Mouse (Mus musculus) forebrain, postnatal 0 days (tissue): ENCODE measurements around the gene Tescl. TPM values are rescaled to one million over a fixed set of nuclear protein-coding genes. Genes with fewer than 3 reads are reported as not detected.
A peak's percentile ranks its signal among the peaks of the same experiment; 100 is the strongest.

Source experiments
- ATAC-seq: fragments of 200-750 bp; cut with Nextera tagmentation; 2 replicates; pipeline ENCODE4 v1.8.0; 2017; ENCODE audit warnings: mild to moderate bottlenecking, moderate library complexity
- DNase-seq: peaks from one replicate; pipeline ENCODE4 v3.0.0-alpha.2; 2015
- H3K27ac ChIP-seq: fragments of 300-500 bp; sonication (generic); 2 replicates; pipeline ENCODE4 v1.5.1; 2014; ENCODE audit warnings: low read depth, mild to moderate bottlenecking, antibody characterized with exemption, low read length, moderate library complexity, mixed read lengths
- H3K27me3 ChIP-seq: fragments of 300-500 bp; sonication (generic); 2 replicates; pipeline ENCODE4 v1.6.1; 2014; ENCODE audit warnings: mild to moderate bottlenecking, low read length, mixed read lengths; ENCODE audit not compliant: insufficient read depth
- H3K36me3 ChIP-seq: fragments of 300-500 bp; sonication (generic); 2 replicates; pipeline ENCODE4 v1.6.1; 2014; ENCODE audit warnings: mild to moderate bottlenecking, moderate library complexity; ENCODE audit not compliant: insufficient read depth
- H3K4me1 ChIP-seq: fragments of 300-500 bp; sonication (generic); 2 replicates; pipeline ENCODE4 v1.6.1; 2014; ENCODE audit warnings: antibody characterized with exemption; ENCODE audit not compliant: insufficient read depth
- H3K4me2 ChIP-seq: fragments of 300-500 bp; sonication (generic); 2 replicates; pipeline ENCODE4 v1.6.1; 2014; ENCODE audit warnings: low read depth, mild to moderate bottlenecking, moderate library complexity
- H3K4me3 ChIP-seq: fragments of 300-500 bp; sonication (generic); 2 replicates; pipeline ENCODE4 v1.5.1; 2014; ENCODE audit warnings: low read depth, low read length, mixed read lengths
- H3K9ac ChIP-seq: fragments of 300-500 bp; sonication (generic); 2 replicates; pipeline ENCODE4 v1.6.1; 2014; ENCODE audit warnings: mild to moderate bottlenecking
- H3K9me3 ChIP-seq: fragments of 300-500 bp; sonication (generic); 2 replicates; pipeline ENCODE4 v1.6.1; 2016; ENCODE audit warnings: low read length
- CTCF ChIP-seq: sonication (generic); IDR thresholded peaks from 2 replicates; pipeline ENCODE4 v1.5.1; 2016; ENCODE audit warnings: antibody characterized with exemption, control low read depth, low read depth
- WGBS: fragments of 180-500 bp; shearing (Covaris S2); extraction: QIAGEN DNeasy Blood & Tissue Kit; methylation state at CpG from one replicate; pipeline ENCODE4 v1.1.7; 2014; 5-methylcytosine and 5-hydroxymethylcytosine counted together
- polyA plus RNA-seq: library from polyadenylated mRNA; unstranded; fragments of >200 nt; fragmentation: Nextera tagmentation; extraction: Ambion mirVana; gene quantifications from 2 replicates; pipeline ENCODE4 v1.2.1, GENCODE M21; 2015
- total RNA-seq: library from RNA; depleted of rRNA; stranded (reverse); fragments of >200 nt; gene quantifications from 2 replicates; pipeline ENCODE4 v1.2.3, GENCODE M21; 2014

Gene Tescl
- total and polyA plus RNA-seq, 2 experiments from 2014 or later: not detected

DNA sequence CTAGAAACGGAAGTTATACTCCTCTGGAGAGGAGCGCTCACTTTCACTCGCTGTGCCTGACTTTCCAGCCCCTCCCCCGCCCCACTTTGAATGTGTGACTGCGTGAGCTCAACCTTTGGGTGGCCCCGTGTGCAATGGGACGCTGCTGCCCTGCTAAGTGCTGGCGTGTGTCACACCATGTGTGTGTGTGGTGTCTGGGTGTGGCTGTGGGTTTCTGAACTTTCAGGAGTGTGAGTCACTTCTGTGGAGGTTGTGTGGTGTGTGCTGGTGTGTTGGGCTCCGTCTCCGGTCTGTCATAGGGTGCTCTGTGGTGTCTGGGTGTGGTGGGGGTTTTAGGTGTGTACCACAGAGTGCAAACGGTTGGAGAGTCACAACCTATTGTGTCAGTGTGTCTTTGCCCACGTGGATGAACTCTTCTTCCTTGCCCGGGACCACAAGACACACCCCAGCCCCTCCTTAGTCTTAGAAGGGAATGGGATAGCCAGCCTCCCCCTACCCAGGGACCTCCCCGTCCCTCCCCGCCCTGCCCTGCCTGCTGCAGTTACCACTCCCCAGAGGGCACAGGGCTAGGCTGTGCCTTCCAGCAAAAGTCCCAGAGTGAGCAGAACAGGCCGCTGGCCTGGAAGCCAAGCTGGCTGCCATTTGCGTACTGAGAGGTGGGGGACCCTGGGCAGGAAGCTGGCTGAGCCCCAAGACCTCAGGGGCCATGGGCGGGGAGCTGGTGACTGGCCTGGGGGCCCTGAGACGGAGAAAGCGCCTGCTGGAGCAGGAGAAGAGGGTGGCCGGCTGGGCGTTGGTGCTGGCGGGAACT lies 36.2 kb upstream of the Tescl start, which contains the start of gene Kcnn4:
Gene Kcnn4, plus strand, starts transcription at position 533 of the 811 bp plus-strand sequence.
- no peak for DNase-seq
- TF ChIP-seq CTCF: no peak
- H3K4me3 ChIP-seq: no peak within 1 kb of the TSS
- H3K27ac ChIP-seq: no peak within 1 kb of the TSS
- 47% methylated on average over 23 of the region's 23 CpGs for WGBS
- no peaks in the 10 kb centered on the region for H3K27me3 ChIP-seq
- no peak for ATAC-seq
- H3K9ac ChIP-seq: no peak within 1 kb of the TSS
- no peaks in the 10 kb centered on the region for H3K36me3 ChIP-seq
- no peaks in the 10 kb centered on the region for H3K9me3 ChIP-seq
- peaks cover 5% of the 10 kb centered on the region; the same call in 1 of the 2 replicates for H3K4me1 ChIP-seq
- H3K4me2 ChIP-seq: no peak within 1 kb of the TSS

DNA sequence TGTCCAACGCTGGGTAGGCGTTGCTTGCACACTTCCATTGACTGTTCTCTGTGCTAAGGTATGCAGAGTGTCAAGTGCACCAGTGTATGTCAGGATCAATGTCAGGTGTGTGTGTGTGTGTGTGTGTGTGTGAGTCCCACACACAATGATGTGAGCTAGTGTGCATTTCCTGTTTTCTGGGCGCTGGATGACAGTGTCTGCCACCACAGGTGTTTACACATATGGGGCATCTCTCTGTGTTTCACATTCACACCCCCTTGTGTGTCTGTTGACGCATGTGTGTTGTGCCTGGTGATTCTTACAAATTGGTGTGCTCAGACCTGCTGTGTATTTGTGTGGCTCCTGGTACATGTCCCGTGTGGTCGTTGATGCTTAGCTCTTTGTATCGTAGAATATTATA lies 35.2 kb upstream of the Tescl start:
- Histone ChIP-seq H3K9me3 (no peaks in the 10 kb centered on the region), H3K4me2 (no peak overlapping the region), H3K9ac (no peak overlapping the region), H3K36me3 (no peaks in the 10 kb centered on the region), H3K27ac (no peak overlapping the region), H3K4me3 (no peak overlapping the region), H3K4me1 (peaks cover 5% of the 10 kb centered on the region; the same call in 1 of the 2 replicates), H3K27me3 (no peaks in the 10 kb centered on the region)
- WGBS: 90% methylated on average over 7 of the region's 7 CpGs
- ATAC-seq (no peak), DNase-seq (no peak)
- TF ChIP-seq CTCF: no peak

DNA sequence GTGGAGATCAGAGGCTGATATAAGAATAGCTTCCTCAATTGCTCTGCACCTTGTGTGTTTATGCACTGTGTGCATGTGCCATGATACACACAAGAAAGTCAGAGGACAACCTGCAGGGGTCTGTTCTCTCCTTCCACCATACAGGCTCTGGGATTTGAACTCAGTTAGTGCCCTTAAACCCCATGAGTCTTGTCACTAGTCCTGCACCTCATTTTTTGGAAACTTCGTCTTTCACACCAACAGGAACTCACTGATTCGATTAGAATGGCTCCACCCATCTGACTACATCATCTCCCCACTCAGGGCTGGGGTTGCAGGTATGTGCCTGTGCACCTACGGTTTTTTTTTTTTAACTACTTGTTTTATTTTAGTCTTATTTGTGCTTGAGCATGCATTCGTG lies 34.5 kb upstream of the Tescl start:
- ATAC-seq (no peak), DNase-seq (no peak)
- Histone ChIP-seq H3K9me3 (no peaks in the 10 kb centered on the region), H3K9ac (no peak overlapping the region), H3K4me3 (no peak overlapping the region), H3K27ac (no peak overlapping the region), H3K4me2 (no peak overlapping the region), H3K36me3 (no peaks in the 10 kb centered on the region), H3K27me3 (no peaks in the 10 kb centered on the region), H3K4me1 (no peaks in the 10 kb centered on the region)
- no peak for TF ChIP-seq CTCF
- 65% methylated on average over 4 of the region's 4 CpGs for WGBS

DNA sequence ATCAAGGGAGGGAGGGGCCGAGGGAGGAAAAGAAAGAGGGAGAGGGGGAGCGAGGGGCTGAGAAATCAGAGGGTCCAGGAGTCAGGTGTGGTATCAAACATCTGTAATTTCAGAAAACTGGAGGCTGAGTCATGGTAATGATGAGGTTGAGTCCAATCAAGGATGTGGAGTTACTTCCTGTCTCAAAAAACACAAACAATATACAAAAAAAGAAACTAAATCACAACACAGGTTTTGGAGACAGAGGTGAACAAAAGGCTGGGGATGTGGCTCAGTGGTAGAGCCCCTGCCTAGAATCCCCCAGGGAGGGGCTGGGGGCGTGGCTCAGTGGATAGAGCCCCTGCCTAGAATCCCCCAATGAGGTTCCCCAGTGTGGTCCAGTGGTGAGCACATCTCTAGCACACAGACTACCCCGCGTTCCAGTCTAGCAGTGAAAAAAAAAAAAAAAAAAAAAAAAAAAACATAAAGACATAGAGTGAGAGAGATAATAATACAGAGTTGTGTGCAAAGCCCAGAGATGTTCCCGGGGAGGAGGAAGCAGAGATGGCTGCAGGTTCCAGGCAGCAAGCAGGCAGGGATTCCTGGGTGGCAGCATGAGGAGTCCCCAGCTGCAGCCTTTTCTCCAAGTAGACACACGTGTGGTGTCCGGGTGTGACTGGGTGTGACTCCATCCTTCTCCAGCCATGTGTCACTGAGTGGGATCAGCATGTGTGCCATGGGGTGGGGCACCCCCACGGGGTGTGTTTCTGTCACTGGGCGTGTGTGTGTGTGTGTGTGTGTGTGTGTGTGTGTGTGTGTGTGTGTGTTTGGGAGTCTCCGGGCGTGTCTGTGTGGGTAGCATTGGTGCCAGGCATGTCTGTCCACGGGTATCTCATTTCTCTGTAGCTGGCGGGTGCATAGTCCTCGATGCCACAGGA lies 33.2 kb upstream of the Tescl start:
- Histone ChIP-seq H3K27ac (no peak overlapping the region), H3K36me3 (no peaks in the 10 kb centered on the region), H3K9me3 (no peaks in the 10 kb centered on the region), H3K4me3 (no peak overlapping the region), H3K4me2 (no peak overlapping the region), H3K4me1 (no peaks in the 10 kb centered on the region), H3K27me3 (no peaks in the 10 kb centered on the region), H3K9ac (no peak overlapping the region)
- 79% methylated on average over 13 of the region's 15 CpGs for WGBS
- no peak for TF ChIP-seq CTCF
- ATAC-seq: no peak
- DNase-seq: no peak

DNA sequence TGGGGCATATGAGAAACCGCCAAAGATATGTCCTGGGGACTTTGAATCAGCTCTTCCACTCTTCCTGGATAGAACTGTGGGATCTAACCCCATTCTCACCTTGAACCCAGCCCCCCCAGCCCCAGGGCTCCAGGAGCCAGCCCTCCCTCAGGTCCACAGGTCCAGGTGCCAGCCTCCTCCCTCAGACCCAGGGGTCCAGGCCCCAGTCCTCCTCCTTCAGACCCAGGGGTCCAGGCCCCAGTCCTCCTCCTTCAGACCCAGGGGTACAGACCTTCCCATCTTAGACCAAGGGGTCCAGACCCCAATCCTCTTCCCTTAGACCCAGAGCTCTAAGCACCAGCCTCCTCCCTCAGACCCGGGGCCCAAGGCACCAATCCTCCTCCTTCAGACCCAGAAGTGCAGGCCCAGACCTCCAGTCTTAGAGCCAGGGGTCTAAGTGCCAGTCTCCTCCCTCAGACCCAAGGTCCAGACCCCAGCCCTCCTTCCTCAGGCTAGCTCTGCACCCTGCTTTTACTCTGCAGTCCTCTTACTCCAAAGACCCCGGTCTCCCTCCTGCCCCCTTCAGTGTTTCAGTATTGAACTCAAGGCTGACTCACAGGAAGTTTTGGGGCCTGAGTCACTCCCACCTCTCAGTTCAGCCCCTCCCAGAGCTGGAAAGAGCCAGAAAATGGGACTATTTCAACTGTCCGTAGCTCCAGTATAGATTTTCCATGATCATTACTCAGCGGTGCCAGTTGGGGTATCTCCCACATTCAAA lies 31.7 kb upstream of the Tescl start:
- no peak overlapping the region for H3K4me3 ChIP-seq
- 79% methylated on average over 5 of the region's 5 CpGs for WGBS
- H3K27ac ChIP-seq: no peak overlapping the region
- H3K4me2 ChIP-seq: no peak overlapping the region
- TF ChIP-seq CTCF: no peak
- ATAC-seq: no peak
- no peaks in the 10 kb centered on the region for H3K27me3 ChIP-seq
- H3K36me3 ChIP-seq: no peaks in the 10 kb centered on the region
- no peaks in the 10 kb centered on the region for H3K4me1 ChIP-seq
- H3K9me3 ChIP-seq: no peaks in the 10 kb centered on the region
- DNase-seq: no peak
- H3K9ac ChIP-seq: no peak overlapping the region

DNA sequence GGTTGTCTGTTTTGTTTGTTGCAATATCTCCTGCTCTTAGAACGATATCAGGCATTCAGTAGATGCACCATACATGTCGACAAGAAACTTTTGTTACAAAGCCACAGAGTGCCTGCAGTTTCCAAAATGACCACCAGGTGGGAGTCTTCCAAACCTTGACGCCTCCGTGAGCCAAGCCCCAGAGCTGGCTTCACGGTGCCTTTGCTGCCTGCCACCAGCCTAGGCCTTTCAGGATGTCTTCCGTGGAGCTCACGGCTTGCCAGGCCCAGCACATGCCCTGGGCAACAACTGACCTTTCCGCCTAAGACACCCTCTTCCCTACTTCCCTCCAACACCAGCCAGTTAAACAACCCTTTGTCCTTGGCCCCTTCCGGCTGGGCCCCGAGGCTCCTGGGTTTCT lies 31.1 kb upstream of the Tescl start:
- peak; percentile 95 for DNase-seq
- peak; percentile 85 for ATAC-seq
- no peak overlapping the region for H3K4me3 ChIP-seq
- H3K36me3 ChIP-seq: no peaks in the 10 kb centered on the region
- no peaks in the 10 kb centered on the region for H3K4me1 ChIP-seq
- no peak overlapping the region for H3K27ac ChIP-seq
- no peak overlapping the region for H3K4me2 ChIP-seq
- no peaks in the 10 kb centered on the region for H3K27me3 ChIP-seq
- H3K9ac ChIP-seq: no peak overlapping the region
- 22% methylated on average over 10 of the region's 10 CpGs for WGBS
- peak; percentile 91 for TF ChIP-seq CTCF
- H3K9me3 ChIP-seq: no peaks in the 10 kb centered on the region
